Comparison of ENCODE assay signal across 16 mouse cellular contexts in the genomic region with DNA sequence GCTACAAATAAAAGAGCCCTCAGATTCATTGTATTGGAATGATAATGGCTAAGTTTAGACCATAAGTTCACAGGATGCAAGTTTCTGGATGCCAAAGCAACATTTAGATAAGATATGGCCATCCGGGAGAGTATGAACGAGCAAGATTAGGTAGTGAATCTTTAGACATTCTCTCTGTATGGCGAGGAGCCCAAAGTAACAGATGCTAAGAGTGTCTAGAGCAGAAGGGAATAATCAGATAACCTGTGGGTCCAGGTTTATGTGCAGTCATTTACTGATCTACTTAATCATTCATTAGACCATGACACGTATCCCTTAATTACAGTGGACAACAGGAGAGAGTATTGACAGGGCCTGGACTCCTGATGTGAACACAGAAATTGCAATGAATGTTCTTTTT. TPM values are rescaled to one million over a fixed set of nuclear protein-coding genes. Genes with fewer than 3 reads are reported as not detected.
DNase-seq lines count a peak whose midpoint lies in the region; ATAC-seq and TF ChIP-seq lines count a peak whose summit lies in the region.
"Had no signal": no experiment of that assay in that cellular context is flagged by ENCODE, and none has a peak within 500 bp of the region (broad histone marks: within the 10 kb centered on the region; RNA-seq: fewer than 3 reads in every experiment).

No protein-coding gene starts in this region.

- no peaks in the 10 kb centered on the region for H3K36me3 ChIP-seq in midbrain, postnatal 0 days (ENCODE audit: insufficient read depth, low read length)
- H3K36me3 ChIP-seq in midbrain, embryonic 15.5 days (replicated peaks): no peaks in the 10 kb centered on the region
- no peaks in the 10 kb centered on the region for H3K36me3 ChIP-seq in limb, embryonic 10.5 days
- H3K36me3 ChIP-seq: embryonic facial prominence, embryonic 10.5 days; embryonic facial prominence, embryonic 12.5 days; forebrain, embryonic 15.5 days had no signal

- H3K27me3 ChIP-seq in midbrain, postnatal 0 days (ENCODE audit: insufficient read depth, low read length): no peaks in the 10 kb centered on the region
- no peaks in the 10 kb centered on the region for H3K27me3 ChIP-seq in midbrain, embryonic 15.5 days (replicated peaks)
- H3K27me3 ChIP-seq in limb, embryonic 10.5 days (ENCODE audit: low read depth, poor library complexity, severe bottlenecking): no peaks in the 10 kb centered on the region
- H3K27me3 ChIP-seq: embryonic facial prominence, embryonic 12.5 days; forebrain, embryonic 13.5 days; forebrain, embryonic 15.5 days had no signal

- H3K9ac ChIP-seq in midbrain, postnatal 0 days (replicated peaks; ENCODE audit: low read length, poor library complexity, severe bottlenecking): no peak overlapping the region
- no peak overlapping the region for H3K9ac ChIP-seq in midbrain, embryonic 15.5 days
- H3K9ac ChIP-seq: embryonic facial prominence, embryonic 12.5 days; forebrain, embryonic 13.5 days; forebrain, embryonic 15.5 days; forebrain, postnatal 0 days had no signal

- 88% methylated on average over 4 of the region's 4 CpGs for WGBS in midbrain, postnatal 0 days
- 89% methylated on average over 4 of the region's 4 CpGs for WGBS in midbrain, embryonic 15.5 days
- WGBS in limb, embryonic 10.5 days: 88% methylated on average over 4 of the region's 4 CpGs

- TF ChIP-seq CTCF in midbrain, postnatal 0 days (IDR thresholded peaks at IDR 0.05): no peak

- ATAC-seq in midbrain, postnatal 0 days (ENCODE audit: low FRiP score): no peak
- ATAC-seq in midbrain, embryonic 15.5 days (replicated peaks): no peak
- ATAC-seq: forebrain, embryonic 13.5 days; forebrain, embryonic 15.5 days had no signal

- H3K4me2 ChIP-seq in midbrain, postnatal 0 days (ENCODE audit: low read depth, low read length, poor library complexity, severe bottlenecking): no peak overlapping the region
- no peak overlapping the region for H3K4me2 ChIP-seq in midbrain, embryonic 15.5 days
- H3K4me2 ChIP-seq: embryonic facial prominence, embryonic 12.5 days; forebrain, embryonic 13.5 days; forebrain, embryonic 15.5 days had no signal

- no peak overlapping the region for H3K4me3 ChIP-seq in midbrain, postnatal 0 days (ENCODE audit: low read depth, low read length)
- H3K4me3 ChIP-seq in midbrain, embryonic 15.5 days: no peak overlapping the region
- H3K4me3 ChIP-seq in limb, embryonic 10.5 days: no peak overlapping the region
- H3K4me3 ChIP-seq: embryonic facial prominence, embryonic 10.5 days; embryonic facial prominence, embryonic 12.5 days; forebrain, embryonic 13.5 days; forebrain, embryonic 15.5 days had no signal

- H3K9me3 ChIP-seq in midbrain, postnatal 0 days (ENCODE audit: low read length): no peaks in the 10 kb centered on the region
- H3K9me3 ChIP-seq in midbrain, embryonic 15.5 days: no peaks in the 10 kb centered on the region
- H3K9me3 ChIP-seq in limb, embryonic 10.5 days (replicated peaks): no peaks in the 10 kb centered on the region
- H3K9me3 ChIP-seq: embryonic facial prominence, embryonic 10.5 days; embryonic facial prominence, embryonic 12.5 days; forebrain, embryonic 13.5 days; forebrain, embryonic 15.5 days had no signal

- H3K4me1 ChIP-seq in midbrain, postnatal 0 days (ENCODE audit: insufficient read depth, low read length): no peaks in the 10 kb centered on the region
- no peaks in the 10 kb centered on the region for H3K4me1 ChIP-seq in midbrain, embryonic 15.5 days
- 0 out of 2 replicates have a peak, but pooled peaks cover 9% of the 10 kb centered on the region for H3K4me1 ChIP-seq in limb, embryonic 10.5 days
- H3K4me1 ChIP-seq: embryonic facial prominence, embryonic 10.5 days; embryonic facial prominence, embryonic 12.5 days; forebrain, embryonic 13.5 days; forebrain, embryonic 15.5 days had no signal

- no peak overlapping the region for H3K27ac ChIP-seq in midbrain, postnatal 0 days (ENCODE audit: low read depth, low read length)
- H3K27ac ChIP-seq in midbrain, embryonic 15.5 days: no peak overlapping the region
- H3K27ac ChIP-seq in limb, embryonic 10.5 days: no peak overlapping the region
- H3K27ac ChIP-seq: embryonic facial prominence, embryonic 10.5 days; embryonic facial prominence, embryonic 12.5 days; forebrain, embryonic 13.5 days; forebrain, embryonic 15.5 days had no signal

- peak; percentile 33 to 45 for DNase-seq in cerebellum, adult 18-20 months
- no peak for DNase-seq in cerebellum, adult 8-10 months
- peak; percentile 40 to 42 for DNase-seq in cerebellum, postnatal 10 days
- DNase-seq in cerebellum, adult 11 months: no peak
- DNase-seq in midbrain, postnatal 0 days (ENCODE audit: low spot score): peak; percentile 35
- no peak for DNase-seq in limb, embryonic 10.5 days (ENCODE audit: low spot score)
- DNase-seq: adrenal gland, adult 2 months; adrenal gland, postnatal 10 days; adrenal gland, postnatal 25 days; cerebellum, adult 11-12 months; forebrain, postnatal 0 days had no signal

RNA-seq across cellular contexts. Expression of a gene that starts 39.6 kb away (rescaled TPM):
- 13.1 and 16.9 TPM in 2 replicates for total RNA-seq in midbrain, postnatal 0 days (2014; rRNA removed)
- polyA plus RNA-seq in midbrain, postnatal 0 days (2015; fragmentation: Nextera tagmentation; extraction: Ambion mirVana): 8.0 and 9.0 TPM in 2 replicates
- polyA plus RNA-seq in midbrain, embryonic 15.5 days (2015; fragmentation: Nextera tagmentation; extraction: Ambion mirVana): 9.3 and 11.6 TPM in 2 replicates
- polyA plus RNA-seq in limb, embryonic 10.5 days (2016; fragmentation: Nextera tagmentation; extraction: Ambion mirVana): 7.6 and 10.3 TPM in 2 replicates

RNA-seq across cellular contexts. Expression of a gene that starts 39.9 kb away (rescaled TPM):
- total RNA-seq in midbrain, postnatal 0 days (2014; rRNA removed): 4.6 and 4.9 TPM in 2 replicates
- polyA plus RNA-seq in midbrain, postnatal 0 days (2015; fragmentation: Nextera tagmentation; extraction: Ambion mirVana): 10.7 and 15.1 TPM in 2 replicates
- polyA plus RNA-seq in midbrain, embryonic 15.5 days (2015; fragmentation: Nextera tagmentation; extraction: Ambion mirVana): 22.9 and 23.2 TPM in 2 replicates
- 22.1 and 24.3 TPM in 2 replicates for polyA plus RNA-seq in limb, embryonic 10.5 days (2016; fragmentation: Nextera tagmentation; extraction: Ambion mirVana)

Comparison
In these comparisons a context has a peak if more than half of its experiments do, and no peak if none do; other contexts are left out.
1. DNase-seq: peak in cerebellum, adult 18-20 months (2 of 2), cerebellum, postnatal 10 days (2 of 2) and midbrain, postnatal 0 days (single experiment); none in cerebellum, adult 8-10 months (single experiment), cerebellum, adult 11 months (single experiment) and limb, embryonic 10.5 days (single experiment).